Mouse (Mus musculus) megakaryocyte, embryonic 14.5 days (primary cell): ENCODE results near the gene Cryzl2.

Source experiments
- FLI1 ChIP-seq: IDR thresholded peaks from 2 replicates; pipeline ENCODE4 v1.6.1; 2012; ENCODE audit warnings: low read length, inconsistent platforms, mixed read lengths
- GATA1 ChIP-seq: IDR thresholded peaks from 3 replicates; pipeline ENCODE4 v1.6.1; 2012; ENCODE audit warnings: mixed read lengths, low read length, inconsistent platforms, borderline replicate concordance

- TF ChIP-seq GATA1 = no peak
- TF ChIP-seq FLI1 = no peak
Measured at GRCm38 (mm10) chr1:157467866-157468265, 9.5 kb downstream of the Cryzl2 start.
